9 mouse cellular contexts compared by ENCODE assay signal in the genomic region with DNA sequence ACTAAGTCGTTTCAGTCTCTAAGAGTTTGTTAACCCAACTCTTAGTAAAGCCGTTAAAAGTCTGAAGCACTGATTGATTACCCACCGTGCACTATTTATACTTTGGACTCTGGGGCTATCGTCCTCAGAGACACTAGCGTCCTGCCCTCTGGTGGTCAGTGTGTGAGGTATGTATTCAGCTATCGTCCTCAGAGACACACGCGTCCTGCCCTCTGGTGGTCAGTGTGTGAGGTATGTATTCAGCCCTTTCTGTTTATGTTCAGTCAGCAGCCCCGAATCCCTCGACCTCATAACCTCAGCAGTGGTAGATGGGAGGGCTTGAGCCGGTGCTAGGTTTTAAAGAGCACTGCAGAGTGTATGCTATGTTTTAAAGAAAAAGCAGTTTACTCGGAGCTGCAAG. TPM values are rescaled to one million over a fixed set of nuclear protein-coding genes. Genes with fewer than 3 reads are reported as not detected.
DNase-seq lines count a peak whose midpoint lies in the region; ATAC-seq and TF ChIP-seq lines count a peak whose summit lies in the region.
"Had no signal": no experiment of that assay in that cellular context is flagged by ENCODE, and none has a peak within 500 bp of the region (broad histone marks: within the 10 kb centered on the region; RNA-seq: fewer than 3 reads in every experiment).

No protein-coding gene starts in this region.

- WGBS in embryonic facial prominence, embryonic 12.5 days = 44% methylated on average over 12 of the region's 12 CpGs
- WGBS in liver, embryonic 14.5 days (ENCODE audit: insufficient replicate concordance) = 31% methylated on average over 12 of the region's 12 CpGs
- WGBS in neural tube, embryonic 12.5 days = 38% methylated on average over 12 of the region's 12 CpGs

- H3K27me3 ChIP-seq in embryonic facial prominence, embryonic 12.5 days = no peaks in the 10 kb centered on the region
- H3K27me3 ChIP-seq in liver, embryonic 14.5 days (ENCODE audit: control insufficient read depth, insufficient read depth, low read length) = no peaks in the 10 kb centered on the region
- no peaks in the 10 kb centered on the region for H3K27me3 ChIP-seq in neural tube, embryonic 12.5 days (replicated peaks)

- 0 out of 2 replicates have a peak, but pooled peaks have one; percentile 52 for ATAC-seq in embryonic facial prominence, embryonic 12.5 days (ENCODE audit: insufficient number of reproducible peaks, insufficient read depth, low FRiP score, low TSS enrichment)
- ATAC-seq in liver, embryonic 14.5 days (ENCODE audit: insufficient read depth) = peak; percentile 46
- ATAC-seq in neural tube, embryonic 12.5 days (ENCODE audit: low FRiP score, low read depth) = peak; percentile 75; the same call in 1 of the 2 replicates

- DNase-seq in CD4-positive helper T cell, adult 2 months (ENCODE audit: low read depth, low spot score) = peak; percentile 81
- DNase-seq in adrenal gland, postnatal 36 days = peak; percentile 78 to 85
- peak; percentile 64 for DNase-seq in heart, adult 8-10 months (ENCODE audit: low spot score)
- DNase-seq in kidney, postnatal 10 days = peak; percentile 86
- peak; percentile 60 to 75 (median 70) for DNase-seq in liver, embryonic 14.5 days (ENCODE audit: low read depth in 3 of 3, low spot score in 3 of 3)
- peak; percentile 81 for DNase-seq in testis, postnatal 10 days (ENCODE audit: low spot score)

- no peak overlapping the region for H3K4me2 ChIP-seq in embryonic facial prominence, embryonic 12.5 days (replicated peaks)
- no peak overlapping the region for H3K4me2 ChIP-seq in liver, embryonic 14.5 days (ENCODE audit: low read depth)
- H3K4me2 ChIP-seq in neural tube, embryonic 12.5 days (replicated peaks) = no peak overlapping the region

- H3K4me3 ChIP-seq in embryonic facial prominence, embryonic 12.5 days = no peak overlapping the region
- H3K4me3 ChIP-seq in liver, embryonic 14.5 days (ENCODE audit: insufficient read depth in 1 of 2, low read depth in 2 of 2, low read length in 2 of 2) = no peak overlapping the region
- H3K4me3 ChIP-seq in neural tube, embryonic 12.5 days = no peak overlapping the region
- H3K4me3 ChIP-seq: erythroblast, embryonic 14.5 days had no signal

- H3K4me1 ChIP-seq in embryonic facial prominence, embryonic 12.5 days = no peaks in the 10 kb centered on the region
- peaks cover 12 to 20% of the 10 kb centered on the region in 2 experiments for H3K4me1 ChIP-seq in liver, embryonic 14.5 days (replicated peaks; ENCODE audit: control insufficient read depth in 2 of 2, insufficient read depth in 2 of 2, low read length in 1 of 2)
- H3K4me1 ChIP-seq in neural tube, embryonic 12.5 days = no peaks in the 10 kb centered on the region

- no peaks in the 10 kb centered on the region for H3K9me3 ChIP-seq in embryonic facial prominence, embryonic 12.5 days
- no peaks in the 10 kb centered on the region; the same call in 1 of the 2 replicates for H3K9me3 ChIP-seq in liver, embryonic 14.5 days (ENCODE audit: control insufficient read depth, low read length)
- 0 out of 2 replicates have a peak, but pooled peaks cover 4% of the 10 kb centered on the region for H3K9me3 ChIP-seq in neural tube, embryonic 12.5 days

- H3K27ac ChIP-seq in embryonic facial prominence, embryonic 12.5 days = no peak overlapping the region
- no peak overlapping the region for H3K27ac ChIP-seq in liver, embryonic 14.5 days
- H3K27ac ChIP-seq in neural tube, embryonic 12.5 days = no peak overlapping the region

- TF ChIP-seq CTCF in liver, embryonic 14.5 days (IDR thresholded peaks at IDR 0.05; ENCODE audit: low read depth) = peak; percentile 100

- peaks cover 14% of the 10 kb centered on the region for H3K36me3 ChIP-seq in embryonic facial prominence, embryonic 12.5 days
- H3K36me3 ChIP-seq in liver, embryonic 14.5 days (replicated peaks; ENCODE audit: control insufficient read depth, insufficient read depth, low read depth) = peaks cover 3% of the 10 kb centered on the region; the same call in 1 of the 2 replicates
- H3K36me3 ChIP-seq in neural tube, embryonic 12.5 days = peaks cover 21% of the 10 kb centered on the region

- TF ChIP-seq EP300 in liver, embryonic 14.5 days (IDR thresholded peaks at IDR 0.05; ENCODE audit: low read depth) = no peak

- no peak overlapping the region for H3K9ac ChIP-seq in embryonic facial prominence, embryonic 12.5 days
- H3K9ac ChIP-seq in liver, embryonic 14.5 days (replicated peaks) = no peak overlapping the region
- no peak overlapping the region for H3K9ac ChIP-seq in neural tube, embryonic 12.5 days

RNA-seq across cellular contexts. Expression of gene Ahi1, which starts 13.7 kb away (rescaled TPM):
- 10 to 100 TPM; 29.3 to 40.2 TPM for total RNA-seq in adrenal gland, postnatal 36 days (2021)
- polyA plus RNA-seq in embryonic facial prominence, embryonic 12.5 days (2016; fragmentation: Nextera tagmentation; extraction: Ambion mirVana) = 12.4 and 15.1 TPM in 2 replicates
- 1 to 10 TPM in 3 of 4 experiments, under 1 TPM in 1; 0.79 to 1.6 (median 1.5) TPM for total RNA-seq in heart, adult 8-10 months (2022)
- 3.5 and 4.2 TPM in 2 replicates for polyA plus RNA-seq in liver, embryonic 14.5 days (2012; rRNA removed)
- polyA plus RNA-seq in liver, embryonic 14.5 days (2014; fragmentation: Nextera tagmentation; extraction: Ambion mirVana) = 4.6 and 5.3 TPM in 2 replicates
- polyA plus RNA-seq in neural tube, embryonic 12.5 days (2016; fragmentation: Nextera tagmentation; extraction: Ambion mirVana) = 28.6 and 33.2 TPM in 2 replicates
